Mouse (Mus musculus): Measurements from ENCODE around the gene Emc6. TPM values are rescaled to one million over a fixed set of nuclear protein-coding genes. Genes with fewer than 3 reads are reported as not detected.
A peak's percentile ranks its signal among the peaks of the same experiment; 100 is the strongest.

Emc6 gene
- polyA plus RNA-seq, 2 experiments: 64.7 to 101 TPM

- no peaks in the 10 kb centered on the region for H3K9me3 ChIP-seq (ENCODE audit: control insufficient read depth, low read length)
- no peak overlapping the region for H3K4me3 ChIP-seq (replicated peaks; ENCODE audit: low read length)
- no peak for TF ChIP-seq POLR2A (IDR thresholded peaks at IDR 0.05; ENCODE audit: borderline replicate concordance, extremely low read depth, insufficient read depth, insufficient read length)
- no peak for DNase-seq (ENCODE audit: low spot score)
- no peaks in the 10 kb centered on the region for H3K27me3 ChIP-seq (ENCODE audit: control insufficient read depth, insufficient read depth, low read length)
- H3K4me2 ChIP-seq (replicated peaks; ENCODE audit: low read depth, low read length, severe bottlenecking): no peak overlapping the region
- H3K27ac ChIP-seq (replicated peaks; ENCODE audit: low read depth, low read length): no peak overlapping the region
- WGBS: 65% methylated on average over 2 of the region's 2 CpGs
- no peak overlapping the region for H3K9ac ChIP-seq (ENCODE audit: low read depth, low read length, severe bottlenecking)
- ATAC-seq (ENCODE audit: low FRiP score, low read depth): no peak
- H3K36me3 ChIP-seq (ENCODE audit: control insufficient read depth, insufficient read depth, low read length): no peaks in the 10 kb centered on the region
- peaks cover 3% of the 10 kb centered on the region; the same call in 1 of the 2 replicates for H3K4me1 ChIP-seq (ENCODE audit: control insufficient read depth, insufficient read depth, low read length)
Observed at GRCm38 (mm10) chr11:73201021-73201420, 24.2 kb upstream of the Emc6 start.

- peak overlapping the region; percentile 68 for H3K9ac ChIP-seq (ENCODE audit: low read depth, low read length, severe bottlenecking)
- no peak for TF ChIP-seq POLR2A (IDR thresholded peaks at IDR 0.05; ENCODE audit: borderline replicate concordance, extremely low read depth, insufficient read depth, insufficient read length)
- ATAC-seq (ENCODE audit: low FRiP score, low read depth) (no peak), DNase-seq (ENCODE audit: low spot score) (no peak)
- peaks cover 3% of the 10 kb centered on the region; the same call in 1 of the 2 replicates for H3K4me1 ChIP-seq (ENCODE audit: control insufficient read depth, insufficient read depth, low read length)
- WGBS: 3% methylated on average over 11 of the region's 12 CpGs
- H3K4me3 ChIP-seq (replicated peaks; ENCODE audit: low read length): peak overlapping the region; percentile 66
- H3K27me3 ChIP-seq (ENCODE audit: control insufficient read depth, insufficient read depth, low read length): no peaks in the 10 kb centered on the region
- no peaks in the 10 kb centered on the region for H3K9me3 ChIP-seq (ENCODE audit: control insufficient read depth, low read length)
- H3K4me2 ChIP-seq (replicated peaks; ENCODE audit: low read depth, low read length, severe bottlenecking): peak overlapping the region; percentile 93
- H3K36me3 ChIP-seq (ENCODE audit: control insufficient read depth, insufficient read depth, low read length): 0 out of 2 replicates have a peak, but pooled peaks cover 3% of the 10 kb centered on the region
- H3K27ac ChIP-seq (replicated peaks; ENCODE audit: low read depth, low read length): no peak overlapping the region
Observed at GRCm38 (mm10) chr11:73199879-73200278, 23.0 kb upstream of the Emc6 start.

- Histone ChIP-seq H3K9ac (ENCODE audit: low read depth, low read length, severe bottlenecking) (peak within 1 kb of the TSS; percentile 68), H3K4me2 (replicated peaks; ENCODE audit: low read depth, low read length, severe bottlenecking) (peak within 1 kb of the TSS; percentile 93), H3K4me1 (ENCODE audit: control insufficient read depth, insufficient read depth, low read length) (peaks cover 3% of the 10 kb centered on the region; the same call in 1 of the 2 replicates), H3K27ac (replicated peaks; ENCODE audit: low read depth, low read length) (no peak within 1 kb of the TSS), H3K4me3 (replicated peaks; ENCODE audit: low read length) (peak within 1 kb of the TSS; percentile 66), H3K9me3 (ENCODE audit: control insufficient read depth, low read length) (no peaks in the 10 kb centered on the region), H3K27me3 (ENCODE audit: control insufficient read depth, insufficient read depth, low read length) (no peaks in the 10 kb centered on the region), H3K36me3 (ENCODE audit: control insufficient read depth, insufficient read depth, low read length) (0 out of 2 replicates have a peak, but pooled peaks cover 3% of the 10 kb centered on the region)
- WGBS: 0% methylated on average over 32 of the region's 32 CpGs
- ATAC-seq (ENCODE audit: low FRiP score, low read depth) (peak; percentile 99), DNase-seq (ENCODE audit: low spot score) (peak; percentile 97)
- TF ChIP-seq POLR2A (IDR thresholded peaks at IDR 0.05; ENCODE audit: borderline replicate concordance, extremely low read depth, insufficient read depth, insufficient read length): no peak
Observed at GRCm38 (mm10) chr11:73199230-73199712, 22.4 kb upstream of the Emc6 start, which contains the start of gene Shpk. TSS of gene Shpk (plus strand) at chr11:73199460.

GRCm38 (mm10) chr11:73198603-73199229, 21.9 kb upstream of the Emc6 start, which contains the start of gene Ctns:
TSS of gene Ctns (minus strand) at chr11:73199042.
- ATAC-seq (ENCODE audit: low FRiP score, low read depth): peak; percentile 97
- Histone ChIP-seq H3K4me2 (replicated peaks; ENCODE audit: low read depth, low read length, severe bottlenecking) (peak within 1 kb of the TSS; percentile 93), H3K27ac (replicated peaks; ENCODE audit: low read depth, low read length) (no peak within 1 kb of the TSS), H3K36me3 (ENCODE audit: control insufficient read depth, insufficient read depth, low read length) (0 out of 2 replicates have a peak, but pooled peaks cover 3% of the 10 kb centered on the region), H3K4me3 (replicated peaks; ENCODE audit: low read length) (peak within 1 kb of the TSS; percentile 66), H3K9ac (ENCODE audit: low read depth, low read length, severe bottlenecking) (peak within 1 kb of the TSS; percentile 68), H3K9me3 (ENCODE audit: control insufficient read depth, low read length) (no peaks in the 10 kb centered on the region), H3K4me1 (ENCODE audit: control insufficient read depth, insufficient read depth, low read length) (peaks cover 3% of the 10 kb centered on the region; the same call in 1 of the 2 replicates), H3K27me3 (ENCODE audit: control insufficient read depth, insufficient read depth, low read length) (no peaks in the 10 kb centered on the region)
- peak; percentile 80 for DNase-seq (ENCODE audit: low spot score)
- TF ChIP-seq POLR2A (IDR thresholded peaks at IDR 0.05; ENCODE audit: borderline replicate concordance, extremely low read depth, insufficient read depth, insufficient read length): peak; percentile 44; the same call in 1 of the 2 replicates
- 1% methylated on average over 22 of the region's 22 CpGs for WGBS

- 0 out of 2 replicates have a peak, but pooled peaks cover 3% of the 10 kb centered on the region for H3K36me3 ChIP-seq (ENCODE audit: control insufficient read depth, insufficient read depth, low read length)
- no peak overlapping the region for H3K27ac ChIP-seq (replicated peaks; ENCODE audit: low read depth, low read length)
- 9% methylated on average over 1 of the region's 1 CpGs for WGBS
- peak overlapping the region; percentile 66 for H3K4me3 ChIP-seq (replicated peaks; ENCODE audit: low read length)
- H3K9me3 ChIP-seq (ENCODE audit: control insufficient read depth, low read length): no peaks in the 10 kb centered on the region
- peak overlapping the region; percentile 53 for H3K9ac ChIP-seq (ENCODE audit: low read depth, low read length, severe bottlenecking)
- H3K4me1 ChIP-seq (ENCODE audit: control insufficient read depth, insufficient read depth, low read length): peaks cover 3% of the 10 kb centered on the region; the same call in 1 of the 2 replicates
- DNase-seq (ENCODE audit: low spot score) (no peak), ATAC-seq (ENCODE audit: low FRiP score, low read depth) (no peak)
- no peak for TF ChIP-seq POLR2A (IDR thresholded peaks at IDR 0.05; ENCODE audit: borderline replicate concordance, extremely low read depth, insufficient read depth, insufficient read length)
- peak overlapping the region; percentile 93 for H3K4me2 ChIP-seq (replicated peaks; ENCODE audit: low read depth, low read length, severe bottlenecking)
- no peaks in the 10 kb centered on the region for H3K27me3 ChIP-seq (ENCODE audit: control insufficient read depth, insufficient read depth, low read length)
Observed at GRCm38 (mm10) chr11:73198190-73198589, 21.4 kb upstream of the Emc6 start.
